Comparison of ENCODE assay signal across 11 mouse cellular contexts in the genomic region with DNA sequence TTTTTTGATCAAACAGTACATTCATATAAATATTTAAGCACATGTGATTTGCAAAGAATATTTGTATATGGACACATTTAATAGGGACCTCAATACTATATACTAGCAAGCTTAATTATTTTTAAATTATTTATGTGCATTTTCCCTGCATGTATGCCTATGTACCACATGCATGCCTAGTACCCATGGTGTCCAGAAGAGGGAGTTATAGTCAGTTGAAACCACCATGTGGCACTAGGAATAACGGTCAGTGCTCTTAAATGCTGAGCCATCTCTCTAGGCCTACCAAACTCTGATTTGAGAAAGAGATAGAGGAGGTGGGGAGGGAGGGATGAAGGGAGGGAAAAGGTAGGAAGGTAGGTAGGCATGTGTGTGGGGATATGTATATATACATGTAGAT. TPM values are rescaled to one million over a fixed set of nuclear protein-coding genes. Genes with fewer than 3 reads are reported as not detected.
DNase-seq lines count a peak whose midpoint lies in the region; TF ChIP-seq lines count a peak whose summit lies in the region.
"Had no signal": no experiment of that assay in that cellular context is flagged by ENCODE, and none has a peak within 500 bp of the region (broad histone marks: within the 10 kb centered on the region; RNA-seq: fewer than 3 reads in every experiment).

No protein-coding gene starts in this region.

- H3K27ac ChIP-seq in kidney, adult 2 months (ENCODE audit: insufficient read depth, low read depth, low read length), result no peak overlapping the region
- H3K27ac ChIP-seq: limb, embryonic 13.5 days; neural tube, embryonic 13.5 days had no signal

- no peaks in the 10 kb centered on the region for H3K27me3 ChIP-seq in kidney, adult 2 months (replicated peaks; ENCODE audit: control insufficient read depth, insufficient read depth, low read length)
- H3K27me3 ChIP-seq: limb, embryonic 13.5 days; neural tube, embryonic 13.5 days had no signal

- peak; percentile 14 for DNase-seq in kidney, adult 2 months
- DNase-seq in kidney, postnatal 10 days, result no peak
- peak; percentile 47 for DNase-seq in 3T3-L1 (ENCODE audit: low read depth, low spot score)
- peak; percentile 41 for DNase-seq in 416B (ENCODE audit: low read depth)
- DNase-seq in brain, embryonic 14.5 days (ENCODE audit: low read depth), result peak; percentile 23
- DNase-seq in layer of hippocampus, adult 9-11 months, result no peak
- DNase-seq in adipocyte (ENCODE audit: low spot score), result no peak
- DNase-seq: gastrocnemius, postnatal 10 days had no signal

- H3K4me3 ChIP-seq in kidney, adult 2 months (ENCODE audit: insufficient read depth, low read depth, low read length), result no peak overlapping the region
- H3K4me3 ChIP-seq: erythroblast, embryonic 14.5 days; limb, embryonic 13.5 days; neural tube, embryonic 13.5 days had no signal

- 52% methylated on average over 1 of the region's 1 CpGs for WGBS in kidney, adult 2 months

- H3K36me3 ChIP-seq in kidney, adult 2 months (ENCODE audit: control insufficient read depth, insufficient read depth, low read length), result peaks cover 8% of the 10 kb centered on the region

- no peak for TF ChIP-seq POLR2A in kidney, adult 2 months (IDR thresholded peaks at IDR 0.05; ENCODE audit: low read depth, low read length)
- no peak for TF ChIP-seq POLR2A in brain, embryonic 14.5 days (IDR thresholded peaks at IDR 0.05; ENCODE audit: borderline replicate concordance, extremely low read depth, insufficient read depth, insufficient read length, poor library complexity, severe bottlenecking)

- TF ChIP-seq CTCF in kidney, adult 2 months (conservative IDR thresholded peaks at IDR 0.05; ENCODE audit: insufficient read depth, insufficient read length, low read depth, low read length), result no peak
- TF ChIP-seq CTCF in brain, embryonic 14.5 days (IDR thresholded peaks at IDR 0.05; ENCODE audit: borderline replicate concordance, extremely low read depth, insufficient read depth, insufficient read length), result no peak

- H3K4me1 ChIP-seq in kidney, adult 2 months (ENCODE audit: control insufficient read depth, insufficient read depth, low read length), result no peaks in the 10 kb centered on the region
- H3K4me1 ChIP-seq: limb, embryonic 13.5 days; neural tube, embryonic 13.5 days had no signal

RNA-seq across cellular contexts. Expression of gene Gm10190, which starts 37.8 kb away (rescaled TPM):
- not detected in 2 replicates for polyA plus RNA-seq in kidney, adult 2 months (2012; rRNA removed)
- polyA plus RNA-seq in brain, embryonic 14.5 days (2012; rRNA removed), result 0.93 and 2.3 TPM in 2 replicates
- polyA plus RNA-seq: erythroblast, embryonic 14.5 days had no signal

Comparison
In these comparisons a context has a peak if more than half of its experiments do, and no peak if none do; other contexts are left out.
1. DNase-seq: peak in kidney, adult 2 months (single experiment), 3T3-L1 (single experiment), 416B (single experiment) and brain, embryonic 14.5 days (single experiment); none in kidney, postnatal 10 days (single experiment), layer of hippocampus, adult 9-11 months (single experiment) and adipocyte (single experiment).